Mouse (Mus musculus) midbrain, embryonic 13.5 days (tissue): ENCODE measurements at regions not wholly inside any gene's neighbourhood (a gene's known extent, or its start where the extent isn't known, plus 50 kb on each side); places are given as distances from the start of the nearest gene placed in this dataset.

Experiments used
- ATAC-seq: fragments of 200-750 bp; cut with Nextera tagmentation; 2 replicates; pipeline ENCODE4 v1.8.0; 2017; ENCODE audit warnings: mild to moderate bottlenecking, moderate TSS enrichment, moderate library complexity
- H3K27ac ChIP-seq: fragments of 300-500 bp; sonication (generic); 2 replicates; pipeline ENCODE4 v1.5.1; 2015; ENCODE audit warnings: inconsistent platforms, mild to moderate bottlenecking, moderate library complexity
- H3K27me3 ChIP-seq: fragments of 300-500 bp; sonication (generic); 2 replicates; pipeline ENCODE4 v1.6.1; 2015; ENCODE audit warnings: mild to moderate bottlenecking, inconsistent platforms
- H3K36me3 ChIP-seq: fragments of 300-500 bp; sonication (generic); 2 replicates; pipeline ENCODE4 v1.6.1; 2015; ENCODE audit warnings: mild to moderate bottlenecking, inconsistent platforms
- H3K4me1 ChIP-seq: fragments of 300-500 bp; sonication (generic); replicated peaks from 2 replicates; pipeline ENCODE4 v1.6.1; 2015; ENCODE audit warnings: inconsistent platforms
- H3K4me2 ChIP-seq: fragments of 300-500 bp; sonication (generic); replicated peaks from 2 replicates; pipeline ENCODE4 v1.6.1; 2015; ENCODE audit warnings: moderate library complexity, mild to moderate bottlenecking, inconsistent platforms
- H3K4me3 ChIP-seq: fragments of 300-500 bp; sonication (generic); replicated peaks from 2 replicates; pipeline ENCODE4 v1.5.1; 2015; ENCODE audit warnings: mild to moderate bottlenecking, inconsistent platforms
- H3K9ac ChIP-seq: fragments of 300-500 bp; sonication (generic); replicated peaks from 2 replicates; pipeline ENCODE4 v1.6.1; 2015; ENCODE audit warnings: mild to moderate bottlenecking, inconsistent platforms
- H3K9me3 ChIP-seq: fragments of 300-500 bp; sonication (generic); 2 replicates; pipeline ENCODE4 v1.6.1; 2016; ENCODE audit warnings: mild to moderate bottlenecking, inconsistent platforms
- WGBS: fragments of 180-500 bp; shearing (Covaris S2); methylation state at CpG from one replicate; pipeline ENCODE4 v1.1.7; 2015; 5-methylcytosine and 5-hydroxymethylcytosine counted together

DNA sequence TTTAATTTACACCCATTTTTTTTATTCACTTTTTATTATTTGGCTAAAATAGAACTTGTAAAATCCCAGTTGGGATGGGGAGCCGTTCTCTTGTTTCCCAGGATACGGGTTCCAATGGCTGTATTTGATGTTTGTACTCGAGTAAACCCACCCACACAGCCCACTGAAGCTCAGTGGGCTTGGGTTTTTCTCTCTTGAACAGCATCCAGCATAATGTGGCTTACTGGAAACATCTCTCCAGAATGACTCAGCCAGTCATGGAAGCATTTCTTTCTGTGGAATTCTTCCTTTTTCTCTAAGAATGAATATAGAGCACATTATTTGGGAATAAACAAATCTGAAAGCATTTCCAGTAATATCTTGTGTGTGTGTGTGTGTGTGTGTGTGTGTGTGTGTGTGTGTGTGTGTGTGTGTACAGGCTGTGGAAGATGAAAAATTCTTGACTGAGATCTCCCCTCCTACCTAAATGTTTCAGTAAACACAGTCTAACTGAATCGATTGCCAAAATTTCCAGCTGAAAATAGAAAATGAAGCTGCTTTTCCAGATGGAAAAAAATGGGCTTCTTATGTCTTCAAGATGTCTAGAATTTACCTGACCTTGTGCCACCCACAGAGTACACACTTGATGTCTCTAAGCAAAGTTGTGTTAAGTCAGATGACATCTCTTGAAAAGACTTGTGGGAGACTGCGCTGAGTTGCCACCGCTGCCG, 205.3 kb upstream of the Krr1 start:
- Histone ChIP-seq H3K4me1 (no peaks in the 10 kb centered on the region), H3K27me3 (no peaks in the 10 kb centered on the region), H3K4me2 (no peak overlapping the region), H3K9ac (no peak overlapping the region), H3K9me3 (no peaks in the 10 kb centered on the region), H3K4me3 (no peak overlapping the region), H3K36me3 (no peaks in the 10 kb centered on the region), H3K27ac (no peak overlapping the region)
- 87% methylated on average over 7 of the region's 7 CpGs for WGBS
- ATAC-seq = no peak

DNA sequence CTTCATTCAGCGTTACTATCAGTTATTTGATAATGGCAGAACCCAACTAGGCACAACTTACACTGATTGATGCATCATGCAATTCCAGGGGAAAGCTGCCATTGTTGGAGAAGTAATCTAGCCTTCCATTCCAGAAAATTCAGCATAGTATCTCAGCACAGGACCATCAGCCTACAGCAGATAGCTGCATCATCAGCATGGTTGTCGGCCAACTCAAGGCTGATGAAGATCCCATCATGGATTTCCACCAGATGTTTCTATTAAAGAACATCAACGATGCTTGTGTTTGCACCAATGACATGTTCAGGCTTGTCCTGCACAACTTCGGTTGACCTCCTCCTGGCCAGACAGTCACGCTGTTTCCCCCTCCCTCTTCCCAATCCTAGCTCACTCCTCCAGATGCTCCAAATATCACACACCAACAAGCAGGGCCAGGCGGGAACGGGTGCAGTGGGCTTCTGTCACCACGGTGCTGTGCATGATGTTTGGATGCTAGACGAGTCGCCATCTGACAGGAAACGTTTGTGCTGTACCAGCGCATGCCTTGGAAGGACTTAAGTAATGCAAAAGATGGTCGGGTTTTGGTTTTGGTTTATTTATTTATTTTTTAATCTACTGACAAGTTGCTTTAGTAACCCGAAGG, 204.5 kb upstream of the Krr1 start:
- ATAC-seq = no peak
- no peaks in the 10 kb centered on the region for H3K4me1 ChIP-seq
- H3K27me3 ChIP-seq = no peaks in the 10 kb centered on the region
- no peaks in the 10 kb centered on the region for H3K36me3 ChIP-seq
- H3K4me3 ChIP-seq = no peak overlapping the region
- no peak overlapping the region for H3K27ac ChIP-seq
- H3K9me3 ChIP-seq = no peaks in the 10 kb centered on the region
- no peak overlapping the region for H3K4me2 ChIP-seq
- 92% methylated on average over 14 of the region's 14 CpGs for WGBS
- no peak overlapping the region for H3K9ac ChIP-seq

DNA sequence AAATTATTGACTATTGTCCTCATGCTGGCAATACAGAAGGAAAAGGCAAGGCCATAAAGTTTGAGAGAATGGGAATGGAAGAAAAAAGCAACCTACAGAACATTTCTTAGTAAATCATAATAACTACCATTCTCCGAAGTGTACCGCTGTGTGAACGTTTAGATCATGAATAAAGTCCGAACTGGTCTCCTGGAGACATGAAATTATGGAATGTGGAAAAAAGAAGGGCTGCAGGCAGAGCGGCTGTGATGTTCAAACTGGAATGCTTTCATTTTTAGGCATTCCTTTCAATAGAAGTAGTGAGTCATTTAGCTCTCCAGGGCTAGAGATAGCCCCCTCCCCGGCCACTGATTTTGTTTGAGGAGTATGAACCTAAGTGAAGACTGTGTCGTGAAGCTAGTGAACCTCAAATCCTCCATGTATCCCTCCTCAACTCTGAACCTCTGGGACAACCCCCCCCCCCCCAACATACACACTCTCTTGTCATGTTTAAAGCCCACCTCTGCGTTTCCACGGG, 202.9 kb upstream of the Krr1 start:
- Histone ChIP-seq H3K9ac (no peak overlapping the region), H3K4me1 (no peaks in the 10 kb centered on the region), H3K4me2 (no peak overlapping the region), H3K9me3 (no peaks in the 10 kb centered on the region), H3K36me3 (no peaks in the 10 kb centered on the region), H3K4me3 (no peak overlapping the region), H3K27me3 (no peaks in the 10 kb centered on the region), H3K27ac (no peak overlapping the region)
- 86% methylated on average over 9 of the region's 9 CpGs for WGBS
- ATAC-seq = no peak

DNA sequence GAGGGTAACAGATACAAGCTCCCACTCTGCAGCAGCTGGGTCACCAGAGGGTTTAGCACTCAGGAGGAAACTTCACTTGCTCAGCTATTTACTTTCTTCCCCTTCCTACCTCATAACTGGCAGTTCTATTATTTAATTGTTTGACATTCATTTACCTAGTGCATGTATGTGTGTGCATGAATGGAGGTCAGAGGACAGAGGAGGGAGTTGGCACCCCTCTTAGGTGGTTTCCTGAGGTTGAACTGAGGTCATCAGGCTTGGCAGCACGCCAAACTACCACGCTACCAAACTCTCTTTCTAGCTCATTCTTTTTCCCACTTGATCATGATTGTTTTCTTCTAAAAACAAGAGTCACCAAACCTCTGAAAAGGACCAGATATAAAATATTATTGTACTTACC, 202.4 kb upstream of the Krr1 start:
- no peaks in the 10 kb centered on the region for H3K9me3 ChIP-seq
- no peaks in the 10 kb centered on the region for H3K4me1 ChIP-seq
- 90% methylated on average over 2 of the region's 2 CpGs for WGBS
- no peak overlapping the region for H3K4me2 ChIP-seq
- no peak overlapping the region for H3K27ac ChIP-seq
- no peak overlapping the region for H3K4me3 ChIP-seq
- H3K9ac ChIP-seq = no peak overlapping the region
- H3K36me3 ChIP-seq = no peaks in the 10 kb centered on the region
- H3K27me3 ChIP-seq = no peaks in the 10 kb centered on the region
- no peak for ATAC-seq

DNA sequence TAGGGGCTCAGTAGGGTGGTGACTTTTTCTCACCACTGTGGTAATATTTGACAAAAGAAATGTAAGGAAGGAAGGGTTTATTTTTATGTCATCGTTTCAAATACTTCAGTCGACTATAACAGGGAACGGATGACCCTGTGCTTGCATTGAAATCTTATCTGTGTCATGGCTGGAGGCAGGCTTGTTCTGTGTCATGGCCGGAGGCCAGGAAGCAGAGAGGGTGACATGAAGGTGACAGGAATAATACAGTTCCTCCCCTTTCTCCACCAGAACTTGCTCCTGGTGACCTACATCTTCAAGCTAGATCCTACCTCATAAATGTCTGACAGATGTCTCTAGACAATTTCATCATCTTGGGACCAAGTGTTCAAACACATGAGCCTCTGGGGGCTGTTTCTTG, 201.5 kb upstream of the Krr1 start:
- ATAC-seq = no peak
- no peaks in the 10 kb centered on the region for H3K27me3 ChIP-seq
- H3K27ac ChIP-seq = no peak overlapping the region
- H3K4me1 ChIP-seq = no peaks in the 10 kb centered on the region
- 93% methylated on average over 4 of the region's 4 CpGs for WGBS
- no peaks in the 10 kb centered on the region for H3K36me3 ChIP-seq
- no peak overlapping the region for H3K4me2 ChIP-seq
- H3K4me3 ChIP-seq = no peak overlapping the region
- no peak overlapping the region for H3K9ac ChIP-seq
- H3K9me3 ChIP-seq = no peaks in the 10 kb centered on the region

DNA sequence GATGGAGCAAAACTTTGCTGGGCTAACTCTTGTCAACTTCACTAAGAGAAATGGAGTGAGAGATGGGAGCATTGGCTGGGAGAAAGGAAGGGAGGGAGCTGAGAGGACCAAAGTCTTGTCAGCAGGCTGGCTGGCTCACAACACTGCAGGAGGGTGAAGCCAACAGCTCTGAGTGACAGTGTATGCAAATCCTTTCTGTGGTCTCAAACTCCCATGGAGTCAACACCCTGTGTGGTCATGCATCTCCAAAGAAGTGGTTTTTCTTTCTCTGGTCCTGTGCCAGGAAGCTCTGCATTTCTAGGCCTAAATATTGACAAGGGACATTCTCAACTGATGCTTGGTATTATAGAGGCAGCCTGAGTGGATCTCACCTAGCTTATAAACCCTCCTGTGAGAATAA, 194.9 kb upstream of the Krr1 start:
- no peaks in the 10 kb centered on the region for H3K27me3 ChIP-seq

DNA sequence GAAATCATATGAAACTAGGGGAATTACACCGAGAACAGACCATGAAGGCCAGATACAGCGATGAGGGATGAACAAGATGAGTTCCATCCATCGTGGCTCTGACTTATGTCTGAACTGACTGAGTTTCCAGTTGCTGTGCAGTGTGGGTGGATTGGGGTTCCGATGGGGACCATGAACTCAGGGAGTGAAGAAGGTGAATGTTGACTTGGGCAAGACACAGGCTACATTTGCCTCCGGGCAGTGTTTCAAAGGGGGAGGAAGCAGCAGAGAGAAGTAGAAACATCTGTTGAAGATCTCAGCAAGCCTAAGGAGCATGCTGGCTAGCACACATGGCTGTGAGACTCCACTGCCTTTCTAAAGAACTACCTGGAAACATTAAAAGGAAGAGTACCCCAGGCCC, 194.4 kb upstream of the Krr1 start:
- Histone ChIP-seq H3K4me3 (no peak overlapping the region), H3K9me3 (no peaks in the 10 kb centered on the region), H3K4me2 (no peak overlapping the region), H3K9ac (no peak overlapping the region), H3K36me3 (no peaks in the 10 kb centered on the region), H3K27me3 (no peaks in the 10 kb centered on the region), H3K27ac (no peak overlapping the region), H3K4me1 (no peaks in the 10 kb centered on the region)
- ATAC-seq = no peak
- 94% methylated on average over 5 of the region's 5 CpGs for WGBS

More for the DNA sequence above, 194.9 kb upstream of the Krr1 start:
- Histone ChIP-seq H3K9me3 (no peaks in the 10 kb centered on the region), H3K4me2 (no peak overlapping the region), H3K4me3 (no peak overlapping the region), H3K9ac (no peak overlapping the region), H3K4me1 (no peaks in the 10 kb centered on the region), H3K27ac (no peak overlapping the region), H3K36me3 (no peaks in the 10 kb centered on the region)
- no peak for ATAC-seq

DNA sequence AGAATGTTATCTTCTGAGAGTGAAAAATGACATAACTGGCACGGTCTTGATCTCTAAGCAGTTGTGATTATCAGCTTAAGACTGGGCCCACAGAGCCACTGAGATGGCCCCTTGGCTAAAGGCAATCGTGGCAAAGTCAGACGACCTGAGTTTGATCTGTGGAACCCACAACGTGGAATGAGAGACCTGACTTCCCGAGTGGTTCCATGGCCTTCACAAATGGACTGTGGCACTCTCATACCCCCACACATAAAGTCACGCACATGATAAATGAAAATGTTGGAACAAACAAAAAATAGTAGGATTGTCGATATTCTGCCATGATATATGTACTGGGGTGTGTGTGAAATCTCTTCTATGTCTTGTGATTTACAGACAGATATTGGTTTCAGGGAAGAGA, 192.5 kb upstream of the Krr1 start:
- WGBS = 93% methylated on average over 7 of the region's 7 CpGs
- Histone ChIP-seq H3K36me3 (no peaks in the 10 kb centered on the region), H3K27me3 (no peaks in the 10 kb centered on the region), H3K4me2 (no peak overlapping the region), H3K4me1 (no peaks in the 10 kb centered on the region), H3K9me3 (no peaks in the 10 kb centered on the region), H3K27ac (no peak overlapping the region), H3K9ac (no peak overlapping the region), H3K4me3 (no peak overlapping the region)
- no peak for ATAC-seq

DNA sequence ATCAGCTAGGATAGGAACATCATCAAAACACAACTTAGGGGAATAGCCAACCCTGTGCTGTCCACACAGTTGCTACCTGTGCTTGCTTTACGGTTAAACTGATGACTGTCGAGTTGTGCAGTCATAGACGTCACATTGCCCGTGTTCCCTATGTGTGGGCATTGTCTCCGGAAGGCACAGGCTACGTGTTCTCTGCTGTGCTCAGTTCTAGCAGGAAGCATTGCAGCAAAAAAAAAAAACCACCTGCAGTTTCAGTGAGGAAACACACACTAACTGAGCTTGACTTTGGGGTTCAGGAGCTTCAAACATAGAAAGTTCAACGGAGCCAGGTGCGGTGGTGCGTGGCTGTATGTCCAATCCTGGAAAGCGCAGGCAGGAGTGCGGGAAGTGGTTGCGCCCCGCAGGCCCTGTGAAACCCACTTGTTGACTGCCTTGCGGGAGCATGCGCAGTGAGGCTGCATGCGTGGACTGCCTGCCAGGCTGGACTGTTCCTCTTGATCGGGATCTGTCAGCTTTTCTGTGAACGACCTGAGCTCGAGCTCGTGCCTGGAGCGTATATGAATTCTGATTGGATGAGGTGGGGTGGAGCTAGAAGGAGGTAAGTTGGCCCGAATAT, 190.2 kb upstream of the Krr1 start:
- no peaks in the 10 kb centered on the region for H3K27me3 ChIP-seq
- H3K4me2 ChIP-seq = no peak overlapping the region
- no peak overlapping the region for H3K9ac ChIP-seq
- H3K36me3 ChIP-seq = no peaks in the 10 kb centered on the region
- no peaks in the 10 kb centered on the region for H3K9me3 ChIP-seq
- no peak overlapping the region for H3K4me3 ChIP-seq
- peaks cover 4% of the 10 kb centered on the region; the same call in 1 of the 2 replicates for H3K4me1 ChIP-seq
- ATAC-seq = no peak
- 90% methylated on average over 22 of the region's 22 CpGs for WGBS
- H3K27ac ChIP-seq = no peak overlapping the region

DNA sequence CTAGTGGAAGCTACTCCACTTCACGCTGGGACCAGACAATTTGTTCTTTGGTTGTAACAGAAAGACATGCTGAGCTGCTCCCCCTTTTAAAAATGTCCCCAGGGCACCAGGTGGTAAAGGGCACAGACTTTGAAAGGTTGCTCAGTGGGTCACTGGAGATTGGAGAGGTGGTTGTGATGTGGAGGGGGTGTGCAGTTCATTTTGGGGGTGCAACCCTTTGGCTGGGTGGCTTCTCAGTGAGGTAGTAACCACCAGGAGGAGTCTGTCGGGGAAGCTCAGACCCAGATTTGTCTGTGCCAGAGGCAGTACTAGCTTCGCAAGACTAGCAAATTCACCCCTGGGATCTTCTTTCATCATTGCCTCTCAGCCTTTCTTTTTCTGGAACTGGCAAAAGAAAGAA, 189.0 kb upstream of the Krr1 start:
- 50% methylated on average over 3 of the region's 3 CpGs for WGBS
- ATAC-seq = no peak
- Histone ChIP-seq H3K4me1 (peaks cover 6% of the 10 kb centered on the region; the same call in 1 of the 2 replicates), H3K9me3 (no peaks in the 10 kb centered on the region), H3K4me2 (no peak overlapping the region), H3K9ac (no peak overlapping the region), H3K27ac (no peak overlapping the region), H3K36me3 (no peaks in the 10 kb centered on the region), H3K4me3 (no peak overlapping the region), H3K27me3 (no peaks in the 10 kb centered on the region)

DNA sequence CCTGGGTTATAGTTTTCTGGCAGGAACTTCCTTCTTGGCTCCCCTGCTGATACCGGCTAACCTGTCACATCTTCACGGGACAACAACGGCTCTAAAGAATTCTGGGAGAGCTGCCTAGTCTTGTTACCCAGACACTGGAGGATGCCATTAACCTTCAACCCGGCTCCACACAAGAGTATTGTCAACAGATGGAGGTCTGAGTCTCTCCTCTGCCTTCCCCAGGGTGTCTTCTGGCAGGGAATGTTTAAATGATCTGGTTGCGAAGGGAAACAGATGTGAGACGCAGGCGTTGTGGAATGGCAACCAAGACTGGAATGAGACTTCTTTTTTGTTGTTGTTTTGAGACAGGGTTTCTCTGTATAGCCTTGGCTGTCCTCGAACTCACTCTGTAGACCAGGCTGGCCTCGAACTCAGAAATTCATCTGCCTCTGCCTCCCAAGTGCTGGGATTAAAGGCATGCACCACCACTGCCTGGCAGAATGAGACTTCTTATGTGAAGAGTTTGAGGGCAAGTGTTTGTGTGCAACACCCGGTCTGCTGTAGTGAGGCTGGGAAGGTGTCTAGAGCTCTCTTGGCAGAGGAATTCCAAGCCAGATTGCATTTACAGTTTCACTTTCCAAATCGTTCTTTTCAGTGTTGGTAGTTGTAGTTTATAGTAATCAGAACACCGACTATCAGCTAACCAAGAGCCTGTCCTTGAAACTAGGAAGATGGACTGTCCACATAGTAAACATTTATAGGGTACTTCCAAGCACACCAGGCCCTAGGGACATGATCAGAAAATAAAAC, 188.2 kb upstream of the Krr1 start:
- H3K4me1 ChIP-seq = peaks cover 6% of the 10 kb centered on the region; the same call in 1 of the 2 replicates
- H3K27me3 ChIP-seq = no peaks in the 10 kb centered on the region
- no peak overlapping the region for H3K4me3 ChIP-seq
- ATAC-seq = no peak
- H3K36me3 ChIP-seq = no peaks in the 10 kb centered on the region
- no peak overlapping the region for H3K9ac ChIP-seq
- 82% methylated on average over 12 of the region's 12 CpGs for WGBS
- H3K4me2 ChIP-seq = no peak overlapping the region
- no peak overlapping the region for H3K27ac ChIP-seq
- H3K9me3 ChIP-seq = no peaks in the 10 kb centered on the region

DNA sequence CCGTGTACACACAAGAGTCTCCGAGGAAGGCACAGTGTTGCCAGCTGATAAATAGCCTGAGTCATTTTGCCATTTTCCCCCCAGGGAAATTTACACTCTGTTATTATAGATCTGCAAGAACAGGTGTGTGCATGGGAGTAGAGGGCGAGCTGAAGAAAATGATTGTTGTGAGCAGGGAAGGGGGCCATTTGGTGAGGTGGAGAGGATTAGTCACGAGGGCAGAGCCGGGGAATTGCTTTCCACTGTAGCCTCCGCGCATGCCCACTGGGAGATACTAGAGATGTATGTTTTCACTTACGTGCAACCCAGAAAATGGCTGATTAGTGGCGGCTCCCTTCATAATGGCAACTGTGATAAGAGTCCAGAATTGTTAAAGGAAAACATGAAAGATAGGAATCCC, 185.3 kb upstream of the Krr1 start:
- H3K9ac ChIP-seq = no peak overlapping the region
- 57% methylated on average over 9 of the region's 9 CpGs for WGBS
- no peaks in the 10 kb centered on the region for H3K27me3 ChIP-seq
- peak; percentile 74 for ATAC-seq
- peak overlapping the region; percentile 6 for H3K27ac ChIP-seq
- no peak overlapping the region for H3K4me3 ChIP-seq
- no peaks in the 10 kb centered on the region for H3K36me3 ChIP-seq
- peaks cover 6% of the 10 kb centered on the region; the same call in 1 of the 2 replicates for H3K4me1 ChIP-seq
- no peaks in the 10 kb centered on the region for H3K9me3 ChIP-seq
- H3K4me2 ChIP-seq = 0 out of 2 replicates have a peak overlapping the region, but pooled peaks have one; percentile 5
